Mouse (Mus musculus) hindbrain, embryonic 15.5 days (tissue): ENCODE results near the gene Trim27. TPM values are rescaled to one million over a fixed set of nuclear protein-coding genes. Genes with fewer than 3 reads are reported as not detected.

ENCODE experiments used
- ATAC-seq: fragments of 200-750 bp; cut with Nextera tagmentation; 2 replicates; pipeline ENCODE4 v1.8.0; 2017; ENCODE audit warnings: low read depth, moderate number of reproducible peaks, moderate TSS enrichment; ENCODE audit not compliant: low FRiP score
- H3K27ac ChIP-seq: fragments of 300-500 bp; sonication (generic); replicated peaks from 2 replicates; pipeline ENCODE4 v1.5.1; 2015; ENCODE audit warnings: mild to moderate bottlenecking, inconsistent platforms
- H3K27me3 ChIP-seq: fragments of 300-500 bp; sonication (generic); 2 replicates; pipeline ENCODE4 v1.6.1; 2015; ENCODE audit warnings: control low read depth, inconsistent platforms
- H3K36me3 ChIP-seq: fragments of 300-500 bp; sonication (generic); 2 replicates; pipeline ENCODE4 v1.6.1; 2015; ENCODE audit warnings: control low read depth, inconsistent platforms
- H3K4me1 ChIP-seq: fragments of 300-500 bp; sonication (generic); replicated peaks from 2 replicates; pipeline ENCODE4 v1.6.1; 2015; ENCODE audit warnings: control low read depth, inconsistent platforms
- H3K4me2 ChIP-seq: fragments of 300-500 bp; sonication (generic); 2 replicates; pipeline ENCODE4 v1.6.1; 2015; ENCODE audit warnings: moderate library complexity, mild to moderate bottlenecking, inconsistent platforms
- H3K4me3 ChIP-seq: fragments of 300-500 bp; sonication (generic); 2 replicates; pipeline ENCODE4 v1.5.1; 2015; ENCODE audit warnings: mild to moderate bottlenecking, inconsistent platforms
- H3K9ac ChIP-seq: fragments of 300-500 bp; sonication (generic); 2 replicates; pipeline ENCODE4 v1.6.1; 2015; ENCODE audit warnings: inconsistent platforms
- H3K9me3 ChIP-seq: fragments of 300-500 bp; sonication (generic); 2 replicates; pipeline ENCODE4 v1.6.1; 2016; ENCODE audit warnings: control low read depth, inconsistent platforms
- WGBS: fragments of 180-500 bp; shearing (Covaris S2); methylation state at CpG from one replicate; pipeline ENCODE4 v1.1.7; 2015; 5-methylcytosine and 5-hydroxymethylcytosine counted together
- polyA plus RNA-seq: library from polyadenylated mRNA; unstranded; fragments of >200 nt; fragmentation: Nextera tagmentation; extraction: Ambion mirVana; gene quantifications from 2 replicates; pipeline ENCODE4 v1.2.1, GENCODE M21; 2015

Trim27 gene
- polyA plus RNA-seq, 1 experiment from 2014 or later, result 84.8 TPM

DNA sequence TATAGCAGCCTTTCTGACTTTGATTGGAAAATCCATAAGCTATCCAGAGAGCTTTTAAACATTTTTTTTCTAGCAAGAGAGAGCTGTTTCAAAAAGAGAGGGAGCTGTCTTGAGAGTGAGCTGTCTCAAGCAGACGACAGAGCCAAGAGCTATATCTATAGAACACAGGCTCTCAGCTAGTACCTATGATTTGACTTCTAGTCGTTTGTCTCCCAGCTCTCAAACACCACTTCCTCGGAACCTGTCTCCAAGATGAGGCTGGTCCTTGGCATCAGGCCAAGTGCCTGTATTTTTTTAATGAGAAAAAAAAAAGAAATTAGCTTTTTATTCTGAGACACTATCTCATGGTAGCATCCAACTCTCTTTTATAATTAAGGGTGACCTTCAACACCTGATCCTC is 46.8 kb downstream of the Trim27 start:
- no peaks in the 10 kb centered on the region for H3K36me3 ChIP-seq
- no peak overlapping the region for H3K9ac ChIP-seq
- WGBS, result 46% methylated on average over 3 of the region's 3 CpGs
- no peak overlapping the region for H3K4me3 ChIP-seq
- H3K9me3 ChIP-seq, result no peaks in the 10 kb centered on the region
- no peak overlapping the region for H3K4me2 ChIP-seq
- H3K27me3 ChIP-seq, result no peaks in the 10 kb centered on the region
- no peak for ATAC-seq
- H3K4me1 ChIP-seq, result peaks cover 9% of the 10 kb centered on the region
- no peak overlapping the region for H3K27ac ChIP-seq

DNA sequence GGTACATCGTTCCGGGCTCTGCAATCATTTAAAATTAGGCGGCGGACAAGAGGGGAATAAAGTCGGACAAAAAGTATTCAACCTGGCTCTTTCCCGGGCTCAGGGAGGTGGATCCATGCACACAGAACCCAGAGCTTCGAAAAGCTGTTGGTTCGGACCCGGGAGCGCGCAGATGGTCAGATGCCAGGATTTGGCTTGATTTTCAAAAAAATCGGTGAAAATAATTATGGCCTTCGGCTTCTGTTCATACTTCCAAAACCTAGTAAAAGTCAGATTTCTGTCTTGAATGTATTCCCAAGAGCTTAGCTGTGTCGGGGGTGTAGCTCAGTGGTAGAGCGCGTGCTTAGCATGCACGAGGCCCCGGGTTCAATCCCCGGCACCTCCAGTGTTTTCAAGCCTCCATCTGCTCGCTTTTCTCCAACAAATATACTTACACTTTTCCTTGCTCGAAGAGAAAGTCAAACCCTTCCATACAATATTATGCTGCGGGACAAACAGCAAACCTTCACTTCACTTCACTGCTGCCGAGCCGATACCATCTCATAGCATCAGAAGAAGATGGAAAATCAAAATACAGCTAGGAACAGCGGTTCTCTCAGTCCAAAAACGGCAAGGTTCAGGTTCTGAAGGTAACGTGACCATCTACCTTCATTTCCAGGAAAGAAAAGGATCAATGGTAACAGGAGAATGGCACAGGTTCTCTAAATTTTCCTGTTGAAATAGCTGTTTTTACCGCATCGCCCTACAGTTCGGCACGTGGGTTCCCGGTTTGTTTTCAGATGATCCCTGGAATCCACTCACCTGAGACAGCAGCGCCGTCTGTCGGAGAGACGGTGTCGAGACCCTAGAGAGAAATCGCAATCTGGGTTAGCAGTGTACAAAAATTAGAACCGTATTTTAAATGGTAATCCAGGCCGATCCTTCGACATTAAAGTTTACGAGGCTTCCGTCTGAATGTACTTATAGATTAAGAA is 54.8 kb downstream of the Trim27 start:
- peak overlapping the region; percentile 64 for H3K27ac ChIP-seq
- peak overlapping the region; percentile 65 for H3K4me2 ChIP-seq
- peaks cover 5% of the 10 kb centered on the region; the same call in 1 of the 2 replicates for H3K4me1 ChIP-seq
- H3K9ac ChIP-seq, result peak overlapping the region; percentile 39
- peak overlapping the region; percentile 50 for H3K4me3 ChIP-seq
- H3K9me3 ChIP-seq, result no peaks in the 10 kb centered on the region
- peak; percentile 95 for ATAC-seq
- H3K27me3 ChIP-seq, result no peaks in the 10 kb centered on the region
- H3K36me3 ChIP-seq, result no peaks in the 10 kb centered on the region
- WGBS, result under 1% methylated on average over 43 of the region's 43 CpGs

DNA sequence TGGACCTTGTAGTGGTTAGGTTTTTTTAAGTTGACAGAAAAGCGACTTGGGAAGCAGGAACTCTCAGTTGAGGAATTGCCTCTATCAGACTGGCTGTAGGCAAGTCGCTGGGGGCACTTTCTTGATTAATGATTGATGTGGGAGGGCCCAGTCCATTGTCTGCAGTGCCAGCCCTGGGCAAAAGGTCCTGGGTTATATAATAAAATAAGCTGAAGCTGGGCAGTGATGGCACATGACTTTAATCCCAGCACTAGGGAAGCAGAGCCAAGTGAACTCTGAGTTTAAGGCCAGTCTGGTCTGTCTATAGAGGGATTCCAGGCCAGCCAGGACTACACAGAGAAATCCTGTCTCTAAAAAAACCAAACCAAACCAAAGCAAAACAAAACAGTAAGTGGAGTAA is 57.5 kb downstream of the Trim27 start:
- 56% methylated on average over 2 of the region's 2 CpGs for WGBS
- no peak overlapping the region for H3K9ac ChIP-seq
- H3K4me1 ChIP-seq, result peaks cover 5% of the 10 kb centered on the region; the same call in 1 of the 2 replicates
- ATAC-seq, result no peak
- no peak overlapping the region for H3K27ac ChIP-seq
- no peak overlapping the region for H3K4me3 ChIP-seq
- H3K27me3 ChIP-seq, result peaks cover 3% of the 10 kb centered on the region; the same call in 1 of the 2 replicates
- H3K9me3 ChIP-seq, result no peaks in the 10 kb centered on the region
- H3K4me2 ChIP-seq, result no peak overlapping the region
- no peaks in the 10 kb centered on the region for H3K36me3 ChIP-seq

DNA sequence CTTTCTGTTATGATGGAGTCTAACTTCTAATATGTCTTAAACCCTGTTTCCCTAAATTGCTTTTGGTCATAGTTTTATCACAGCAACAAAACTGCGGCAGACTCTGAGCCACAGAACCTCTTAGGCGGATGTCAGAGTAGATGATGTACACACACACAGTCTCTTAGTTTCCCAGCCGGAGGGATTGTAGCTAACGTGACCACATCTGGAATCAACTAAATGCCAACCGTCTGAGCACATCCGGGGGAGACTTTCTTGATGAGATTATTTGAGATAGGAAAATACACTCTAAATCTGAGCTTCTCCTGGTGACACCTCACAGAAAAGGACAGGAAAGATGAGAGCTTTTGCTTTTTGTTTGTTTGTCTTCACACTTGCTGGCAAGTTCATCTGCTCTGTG is 57.9 kb downstream of the Trim27 start:
- peaks cover 5% of the 10 kb centered on the region; the same call in 1 of the 2 replicates for H3K4me1 ChIP-seq
- WGBS, result 86% methylated on average over 6 of the region's 6 CpGs
- peaks cover 7% of the 10 kb centered on the region; the same call in 1 of the 2 replicates for H3K27me3 ChIP-seq
- H3K4me3 ChIP-seq, result no peak overlapping the region
- H3K9ac ChIP-seq, result no peak overlapping the region
- no peaks in the 10 kb centered on the region for H3K36me3 ChIP-seq
- H3K27ac ChIP-seq, result no peak overlapping the region
- H3K9me3 ChIP-seq, result no peaks in the 10 kb centered on the region
- H3K4me2 ChIP-seq, result no peak overlapping the region
- ATAC-seq, result no peak

DNA sequence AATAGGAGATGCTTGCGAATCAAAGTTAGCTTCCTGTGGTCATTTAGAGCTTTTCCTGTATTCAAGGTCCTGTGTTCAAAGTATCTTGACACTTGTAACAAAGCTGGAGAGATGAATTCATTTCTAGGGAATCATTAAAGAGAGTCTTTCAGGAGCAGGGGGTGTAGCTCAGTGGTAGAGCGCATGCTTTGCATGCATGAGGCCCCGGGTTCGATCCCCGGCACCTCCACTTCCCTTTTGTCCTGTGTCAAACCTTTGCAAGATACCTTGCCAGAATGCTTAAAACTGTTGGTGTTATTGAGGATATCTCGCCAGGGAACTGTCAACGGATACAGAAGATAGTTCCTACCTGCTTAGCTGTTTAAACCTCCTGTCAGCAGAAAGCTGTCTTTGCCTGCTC is 61.5 kb downstream of the Trim27 start:
- 0 out of 2 replicates have a peak, but pooled peaks have one; percentile 23 for ATAC-seq
- Histone ChIP-seq H3K9me3 (no peaks in the 10 kb centered on the region), H3K27ac (no peak overlapping the region), H3K4me3 (no peak overlapping the region), H3K9ac (no peak overlapping the region), H3K4me1 (0 out of 2 replicates have a peak, but pooled peaks cover 4% of the 10 kb centered on the region), H3K4me2 (no peak overlapping the region), H3K27me3 (peaks cover 33% of the 10 kb centered on the region; the same call in 1 of the 2 replicates), H3K36me3 (no peaks in the 10 kb centered on the region)
- 12% methylated on average over 7 of the region's 7 CpGs for WGBS

DNA sequence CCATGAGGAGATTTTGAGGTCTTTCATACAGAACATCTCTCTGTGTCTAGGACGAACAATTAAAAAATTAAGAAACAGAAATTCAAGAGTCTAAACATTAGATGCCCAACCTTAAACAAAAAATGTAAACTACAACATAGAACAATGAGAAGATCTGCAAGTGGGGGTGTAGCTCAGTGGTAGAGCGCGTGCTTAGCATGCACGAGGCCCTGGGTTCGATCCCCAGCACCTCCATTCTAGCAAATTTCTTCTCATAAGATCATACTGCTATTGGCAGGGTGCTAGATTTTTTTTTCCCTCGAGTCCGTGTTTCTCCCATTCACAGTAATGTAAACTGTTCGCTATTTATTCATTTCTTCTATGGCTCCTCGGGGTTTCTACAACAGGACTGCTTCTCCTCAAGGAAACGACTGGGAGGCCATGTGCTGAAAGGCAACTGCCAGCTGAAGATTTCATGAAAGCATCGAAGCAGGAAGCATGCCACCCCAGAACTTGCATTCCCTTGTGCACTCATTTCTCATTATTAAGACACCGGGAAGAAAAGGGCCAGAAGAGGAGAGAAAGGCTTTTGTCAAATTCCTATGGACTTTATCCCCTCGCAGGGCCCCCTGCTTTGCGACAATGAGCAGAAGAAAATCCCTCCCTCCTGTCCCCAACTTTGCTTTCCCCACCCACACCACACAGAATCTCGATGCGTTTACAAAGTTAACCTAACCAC is 63.3 kb downstream of the Trim27 start:
- H3K9ac ChIP-seq, result no peak overlapping the region
- H3K36me3 ChIP-seq, result no peaks in the 10 kb centered on the region
- peak overlapping the region; percentile 12; the same call in 1 of the 2 replicates for H3K4me3 ChIP-seq
- WGBS, result 6% methylated on average over 16 of the region's 16 CpGs
- 0 out of 2 replicates have a peak, but pooled peaks cover 4% of the 10 kb centered on the region for H3K4me1 ChIP-seq
- no peak for ATAC-seq
- H3K4me2 ChIP-seq, result peak overlapping the region; percentile 42
- H3K9me3 ChIP-seq, result no peaks in the 10 kb centered on the region
- peaks cover 33% of the 10 kb centered on the region; the same call in 1 of the 2 replicates for H3K27me3 ChIP-seq
- H3K27ac ChIP-seq, result no peak overlapping the region

DNA sequence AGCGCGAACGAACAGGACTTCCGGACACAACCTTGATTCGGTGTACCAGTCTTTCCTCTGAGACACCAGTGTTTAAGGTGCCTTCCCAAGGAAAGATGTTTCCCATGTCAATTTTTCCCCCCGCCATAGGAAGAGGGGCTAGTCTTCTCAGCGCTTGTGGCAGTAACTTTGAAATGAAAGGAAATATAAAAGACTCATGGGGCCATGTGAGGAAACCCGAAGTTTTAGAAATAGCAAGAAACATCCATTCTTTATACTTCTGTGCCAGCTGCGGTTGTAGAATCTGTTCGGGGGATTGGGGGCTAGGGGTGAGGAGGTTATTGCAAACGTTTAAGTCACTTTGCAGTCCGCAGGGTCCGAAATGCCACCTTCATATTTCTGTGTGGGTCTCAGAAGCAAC is 64.0 kb downstream of the Trim27 start:
- Histone ChIP-seq H3K9ac (no peak overlapping the region), H3K4me1 (0 out of 2 replicates have a peak, but pooled peaks cover 4% of the 10 kb centered on the region), H3K4me3 (peak overlapping the region; percentile 12; the same call in 1 of the 2 replicates), H3K4me2 (peak overlapping the region; percentile 42), H3K9me3 (no peaks in the 10 kb centered on the region), H3K27me3 (peaks cover 33% of the 10 kb centered on the region; the same call in 1 of the 2 replicates), H3K36me3 (no peaks in the 10 kb centered on the region), H3K27ac (no peak overlapping the region)
- 24% methylated on average over 13 of the region's 13 CpGs for WGBS
- ATAC-seq, result no peak

DNA sequence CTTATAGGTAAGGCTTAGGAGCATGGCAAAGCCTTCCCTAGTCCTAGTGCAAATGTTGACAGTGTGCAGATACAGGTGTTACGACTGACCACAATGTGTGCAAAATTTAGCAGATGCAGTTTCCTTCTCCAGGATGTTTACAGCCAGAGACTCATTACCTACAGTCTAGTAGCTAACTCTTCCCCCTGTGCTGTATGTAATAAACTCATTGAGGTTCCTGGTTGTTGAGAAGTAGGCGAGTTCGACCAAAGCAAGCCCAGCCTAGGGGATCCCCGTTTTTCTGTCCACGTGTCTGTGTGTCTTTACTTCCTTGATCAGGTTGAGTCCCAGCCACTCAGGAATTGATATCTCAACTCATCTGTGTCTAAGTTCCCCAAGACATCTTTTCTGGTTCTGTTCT is 64.8 kb downstream of the Trim27 start:
- WGBS, result 90% methylated on average over 5 of the region's 5 CpGs
- H3K27ac ChIP-seq, result no peak overlapping the region
- peaks cover 33% of the 10 kb centered on the region; the same call in 1 of the 2 replicates for H3K27me3 ChIP-seq
- no peaks in the 10 kb centered on the region for H3K9me3 ChIP-seq
- H3K4me2 ChIP-seq, result no peak overlapping the region
- H3K4me1 ChIP-seq, result 0 out of 2 replicates have a peak, but pooled peaks cover 4% of the 10 kb centered on the region
- no peaks in the 10 kb centered on the region for H3K36me3 ChIP-seq
- no peak overlapping the region for H3K9ac ChIP-seq
- no peak overlapping the region for H3K4me3 ChIP-seq
- no peak for ATAC-seq

Other genes starting within 250 kb of the Trim27 start
- not detected in 2 replicates for gene Olfr1370, start 104.5 kb upstream of the Trim27 start, polyA plus RNA-seq
- gene Olfr1369-ps1, start 68.0 kb upstream of the Trim27 start, polyA plus RNA-seq, result 0.05 TPM in 1 of 2 replicates, not detected in the other
- not detected in 2 replicates for gene Olfr263, start 49.8 kb upstream of the Trim27 start, polyA plus RNA-seq
- not detected in 2 replicates for gene Olfr1368, start 33.6 kb upstream of the Trim27 start, polyA plus RNA-seq
- gene Gpx5, start 113.3 kb downstream of the Trim27 start, polyA plus RNA-seq, result not detected in 2 replicates
- 0.24 and 0.27 TPM in 2 replicates for gene Gpx6, start 132.7 kb downstream of the Trim27 start, polyA plus RNA-seq
- gene Olfr1367, start 167.5 kb downstream of the Trim27 start, polyA plus RNA-seq, result not detected in 2 replicates
- gene Zscan12, start 183.4 kb downstream of the Trim27 start, polyA plus RNA-seq, result 11.0 and 12.7 TPM in 2 replicates
- gene Zkscan3, start 223.3 kb downstream of the Trim27 start, polyA plus RNA-seq, result 65.8 and 71.1 TPM in 2 replicates